In genomic region chr8:10909155-10909554, GRCm38 (mm10) we compare ENCODE assay signal across 14 mouse cellular contexts.
"Had no signal": no experiment of that assay in that cellular context is flagged by ENCODE, and none has a peak within 500 bp of the region (broad histone marks: within the 10 kb centered on the region; RNA-seq: fewer than 3 reads in every experiment).

No protein-coding gene starts in this region.

- DNase-seq: kidney, adult 11 months; kidney, adult 8-10 months; kidney, postnatal 10 days; kidney, postnatal 36 days; left cerebral cortex, postnatal 4 days; lung, adult 2 months; thymus, adult 18-20 months; thymus, postnatal 36 days had no signal

- H3K4me2 ChIP-seq: kidney, embryonic 15.5 days; limb, embryonic 12.5 days; limb, embryonic 15.5 days; liver, embryonic 12.5 days; liver, embryonic 15.5 days; midbrain, embryonic 13.5 days had no signal

- H3K4me3 ChIP-seq: kidney, embryonic 15.5 days; limb, embryonic 12.5 days; limb, embryonic 15.5 days; liver, embryonic 12.5 days; liver, embryonic 15.5 days; midbrain, embryonic 13.5 days had no signal

- H3K27me3 ChIP-seq: limb, embryonic 12.5 days; limb, embryonic 15.5 days; liver, embryonic 15.5 days had no signal

- H3K36me3 ChIP-seq: kidney, embryonic 15.5 days; limb, embryonic 12.5 days; limb, embryonic 15.5 days; liver, embryonic 12.5 days; liver, embryonic 15.5 days; midbrain, embryonic 13.5 days had no signal

- H3K9me3 ChIP-seq: kidney, embryonic 15.5 days; limb, embryonic 12.5 days; limb, embryonic 15.5 days; liver, embryonic 12.5 days; liver, embryonic 15.5 days; midbrain, embryonic 13.5 days had no signal

- H3K27ac ChIP-seq: kidney, embryonic 15.5 days; limb, embryonic 12.5 days; limb, embryonic 15.5 days; liver, embryonic 12.5 days; liver, embryonic 15.5 days; midbrain, embryonic 13.5 days had no signal

- ATAC-seq: liver, embryonic 12.5 days; midbrain, embryonic 13.5 days had no signal

- H3K9ac ChIP-seq: kidney, embryonic 15.5 days; limb, embryonic 12.5 days; limb, embryonic 15.5 days; liver, embryonic 12.5 days; liver, embryonic 15.5 days; midbrain, embryonic 13.5 days had no signal

- H3K4me1 ChIP-seq: limb, embryonic 15.5 days; midbrain, embryonic 13.5 days had no signal
